Mouse (Mus musculus): ENCODE data around the gene Sept10. TPM values are rescaled to one million over a fixed set of nuclear protein-coding genes. Genes with fewer than 3 reads are reported as not detected.

The Sept10 gene
- total and polyA plus RNA-seq, 2 experiments from 2014 or later = 13.6 to 18.3 TPM

GRCm38 (mm10) chr10:59125497-59125896, 96.2 kb downstream of the Sept10 start:
- no peak overlapping the region for H3K4me2 ChIP-seq (ENCODE audit: low read depth, low read length)
- DNase-seq (ENCODE audit: low spot score) (no peak), ATAC-seq (no peak)
- TF ChIP-seq CTCF (IDR thresholded peaks at IDR 0.05; ENCODE audit: low read depth) = no peak
- H3K9me3 ChIP-seq (ENCODE audit: low read length) = no peaks in the 10 kb centered on the region
- WGBS = 95% methylated on average over 2 of the region's 2 CpGs
- H3K9ac ChIP-seq (replicated peaks; ENCODE audit: low read length) = no peak overlapping the region
- no peak overlapping the region for H3K4me3 ChIP-seq (ENCODE audit: low read length)
- H3K4me1 ChIP-seq (ENCODE audit: insufficient read depth, low read length) = no peaks in the 10 kb centered on the region
- no peaks in the 10 kb centered on the region for H3K36me3 ChIP-seq (ENCODE audit: insufficient read depth, low read length)
- no peaks in the 10 kb centered on the region for H3K27me3 ChIP-seq (ENCODE audit: insufficient read depth, low read length)
- no peak overlapping the region for H3K27ac ChIP-seq

- H3K9ac ChIP-seq (replicated peaks; ENCODE audit: low read length) = no peak overlapping the region
- H3K27me3 ChIP-seq (ENCODE audit: insufficient read depth, low read length) = no peaks in the 10 kb centered on the region
- H3K36me3 ChIP-seq (ENCODE audit: insufficient read depth, low read length) = no peaks in the 10 kb centered on the region
- DNase-seq (ENCODE audit: low spot score) = no peak
- 90% methylated on average over 2 of the region's 2 CpGs for WGBS
- no peak for TF ChIP-seq CTCF (IDR thresholded peaks at IDR 0.05; ENCODE audit: low read depth)
- no peak for ATAC-seq
- H3K9me3 ChIP-seq (ENCODE audit: low read length) = no peaks in the 10 kb centered on the region
- no peak overlapping the region for H3K4me2 ChIP-seq (ENCODE audit: low read depth, low read length)
- H3K4me3 ChIP-seq (ENCODE audit: low read length) = no peak overlapping the region
- H3K4me1 ChIP-seq (ENCODE audit: insufficient read depth, low read length) = no peaks in the 10 kb centered on the region
- H3K27ac ChIP-seq = no peak overlapping the region
Measured at GRCm38 (mm10) chr10:59119811-59120210, 101.8 kb downstream of the Sept10 start.

GRCm38 (mm10) chr10:59119001-59119400, 102.6 kb downstream of the Sept10 start:
- Histone ChIP-seq H3K4me2 (ENCODE audit: low read depth, low read length) (no peak overlapping the region), H3K4me3 (ENCODE audit: low read length) (no peak overlapping the region), H3K36me3 (ENCODE audit: insufficient read depth, low read length) (no peaks in the 10 kb centered on the region), H3K4me1 (ENCODE audit: insufficient read depth, low read length) (no peaks in the 10 kb centered on the region), H3K9ac (replicated peaks; ENCODE audit: low read length) (no peak overlapping the region), H3K27ac (no peak overlapping the region), H3K9me3 (ENCODE audit: low read length) (no peaks in the 10 kb centered on the region), H3K27me3 (ENCODE audit: insufficient read depth, low read length) (no peaks in the 10 kb centered on the region)
- WGBS = 100% methylated on average over 1 of the region's 1 CpGs
- no peak for ATAC-seq
- no peak for TF ChIP-seq CTCF (IDR thresholded peaks at IDR 0.05; ENCODE audit: low read depth)
- no peak for DNase-seq (ENCODE audit: low spot score)

DNA sequence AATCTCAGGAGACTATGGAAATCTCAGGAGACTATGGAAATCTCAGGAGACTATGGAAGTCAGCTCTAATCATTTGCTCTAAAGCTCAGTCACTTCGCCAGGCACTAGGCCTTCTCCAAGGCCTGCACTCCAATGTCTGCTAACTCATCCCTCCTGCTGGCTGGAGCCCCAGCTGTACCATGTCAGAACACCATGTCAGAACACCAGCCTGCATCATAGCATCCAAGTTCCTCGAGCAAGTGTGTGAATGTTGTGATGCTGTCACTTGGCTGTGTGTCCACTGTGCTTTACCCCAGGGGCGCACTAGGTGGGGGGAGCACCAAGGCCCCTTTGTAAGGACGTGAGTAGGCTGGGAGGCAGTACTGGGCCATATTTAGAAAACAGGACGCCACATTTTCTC, 104.1 kb downstream of the Sept10 start:
- ATAC-seq (no peak), DNase-seq (ENCODE audit: low spot score) (no peak)
- Histone ChIP-seq H3K9ac (replicated peaks; ENCODE audit: low read length) (no peak overlapping the region), H3K4me3 (ENCODE audit: low read length) (no peak overlapping the region), H3K36me3 (ENCODE audit: insufficient read depth, low read length) (no peaks in the 10 kb centered on the region), H3K4me2 (ENCODE audit: low read depth, low read length) (no peak overlapping the region), H3K27me3 (ENCODE audit: insufficient read depth, low read length) (no peaks in the 10 kb centered on the region), H3K9me3 (ENCODE audit: low read length) (no peaks in the 10 kb centered on the region), H3K4me1 (ENCODE audit: insufficient read depth, low read length) (no peaks in the 10 kb centered on the region), H3K27ac (no peak overlapping the region)
- no peak for TF ChIP-seq CTCF (IDR thresholded peaks at IDR 0.05; ENCODE audit: low read depth)
- WGBS = 84% methylated on average over 5 of the region's 5 CpGs

DNA sequence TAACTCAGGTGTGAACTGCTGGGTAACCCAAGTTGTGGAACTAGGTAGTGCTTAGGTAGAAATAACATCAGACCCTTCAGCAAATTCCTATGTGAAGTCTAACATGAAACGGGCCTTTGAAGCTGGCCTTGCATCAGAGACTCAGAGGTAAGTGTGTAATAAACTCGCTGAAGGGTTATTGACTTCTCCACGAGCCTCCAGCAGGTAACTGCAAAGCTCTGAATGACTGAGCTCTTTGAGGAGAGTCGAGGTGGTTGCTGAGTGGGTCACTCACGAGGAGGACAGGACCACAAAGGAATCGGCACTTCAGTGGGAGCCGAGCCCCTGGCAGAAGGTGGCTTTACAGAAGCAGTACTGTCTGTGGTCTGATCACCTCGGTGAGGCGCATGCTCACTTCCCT, 105.3 kb downstream of the Sept10 start:
- ATAC-seq (no peak), DNase-seq (ENCODE audit: low spot score) (no peak)
- Histone ChIP-seq H3K9me3 (ENCODE audit: low read length) (no peaks in the 10 kb centered on the region), H3K27me3 (ENCODE audit: insufficient read depth, low read length) (no peaks in the 10 kb centered on the region), H3K27ac (no peak overlapping the region), H3K36me3 (ENCODE audit: insufficient read depth, low read length) (no peaks in the 10 kb centered on the region), H3K4me2 (ENCODE audit: low read depth, low read length) (no peak overlapping the region), H3K4me1 (ENCODE audit: insufficient read depth, low read length) (no peaks in the 10 kb centered on the region), H3K4me3 (ENCODE audit: low read length) (no peak overlapping the region), H3K9ac (replicated peaks; ENCODE audit: low read length) (no peak overlapping the region)
- TF ChIP-seq CTCF (IDR thresholded peaks at IDR 0.05; ENCODE audit: low read depth) = no peak
- 78% methylated on average over 9 of the region's 9 CpGs for WGBS

DNA sequence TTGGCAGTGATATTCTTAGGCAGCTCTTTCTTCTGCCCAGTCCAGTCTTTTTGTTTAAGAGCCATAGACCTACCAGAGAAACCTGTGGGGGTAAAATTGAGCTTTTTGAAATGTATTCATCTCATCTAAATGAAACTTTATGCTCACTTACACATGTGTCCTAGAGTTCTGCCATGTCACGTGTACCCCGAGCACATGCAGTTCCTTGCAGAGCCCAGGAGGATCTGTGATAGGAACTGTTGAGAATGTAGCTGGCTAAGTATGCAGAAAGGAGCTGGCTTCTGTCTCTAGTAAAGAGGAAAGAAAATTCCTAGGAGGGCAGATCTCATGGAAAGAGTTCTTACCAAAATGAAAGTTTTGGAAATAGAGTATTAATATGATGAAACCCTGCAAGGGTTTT, 106.0 kb downstream of the Sept10 start:
- Histone ChIP-seq H3K27ac (no peak overlapping the region), H3K4me1 (ENCODE audit: insufficient read depth, low read length) (no peaks in the 10 kb centered on the region), H3K4me2 (ENCODE audit: low read depth, low read length) (no peak overlapping the region), H3K36me3 (ENCODE audit: insufficient read depth, low read length) (no peaks in the 10 kb centered on the region), H3K9ac (replicated peaks; ENCODE audit: low read length) (no peak overlapping the region), H3K4me3 (ENCODE audit: low read length) (no peak overlapping the region), H3K9me3 (ENCODE audit: low read length) (no peaks in the 10 kb centered on the region), H3K27me3 (ENCODE audit: insufficient read depth, low read length) (no peaks in the 10 kb centered on the region)
- 92% methylated on average over 2 of the region's 2 CpGs for WGBS
- ATAC-seq (no peak), DNase-seq (ENCODE audit: low spot score) (no peak)
- no peak for TF ChIP-seq CTCF (IDR thresholded peaks at IDR 0.05; ENCODE audit: low read depth)

- Histone ChIP-seq H3K4me2 (ENCODE audit: low read depth, low read length) (no peak overlapping the region), H3K4me3 (ENCODE audit: low read length) (no peak overlapping the region), H3K9ac (replicated peaks; ENCODE audit: low read length) (no peak overlapping the region), H3K27me3 (ENCODE audit: insufficient read depth, low read length) (no peaks in the 10 kb centered on the region), H3K36me3 (ENCODE audit: insufficient read depth, low read length) (no peaks in the 10 kb centered on the region), H3K9me3 (ENCODE audit: low read length) (no peaks in the 10 kb centered on the region), H3K4me1 (ENCODE audit: insufficient read depth, low read length) (no peaks in the 10 kb centered on the region), H3K27ac (no peak overlapping the region)
- no peak for ATAC-seq
- 46% methylated on average over 15 of the region's 15 CpGs for WGBS
- no peak for TF ChIP-seq CTCF (IDR thresholded peaks at IDR 0.05; ENCODE audit: low read depth)
- no peak for DNase-seq (ENCODE audit: low spot score)
Measured at GRCm38 (mm10) chr10:59114535-59115291, 106.9 kb downstream of the Sept10 start.

All from hindbrain, postnatal 0 days (tissue).